Mouse (Mus musculus): ENCODE measurements around the gene Mrpl39. TPM values are rescaled to one million over a fixed set of nuclear protein-coding genes. Genes with fewer than 3 reads are reported as not detected.

Mrpl39 gene
- 44.9 and 46.4 TPM in 2 replicates for polyA plus RNA-seq (2015; fragmentation: Nextera tagmentation; extraction: Ambion mirVana)

GRCm38 (mm10) chr16:84735166-84736105 is at the start of gene Mrpl39:
TSS of gene Mrpl39 (minus strand) at chr16:84735742.
- H3K36me3 ChIP-seq (ENCODE audit: poor library complexity, severe bottlenecking): peaks cover 18% of the 10 kb centered on the region
- H3K9ac ChIP-seq: peak within 1 kb of the TSS; percentile 74
- peak within 1 kb of the TSS; percentile 27; the same call in 1 of the 2 replicates for H3K27ac ChIP-seq
- peak within 1 kb of the TSS; percentile 74 for H3K4me3 ChIP-seq
- H3K4me1 ChIP-seq: peaks cover 14% of the 10 kb centered on the region
- WGBS: under 1% methylated on average over 66 of the region's 66 CpGs
- H3K4me2 ChIP-seq: peak within 1 kb of the TSS; percentile 70
- ATAC-seq: peak; percentile 99
- no peaks in the 10 kb centered on the region for H3K27me3 ChIP-seq
- H3K9me3 ChIP-seq (replicated peaks): no peaks in the 10 kb centered on the region

GRCm38 (mm10) chr16:84784966-84785365 is 49.4 kb upstream of the Mrpl39 start:
- 9% methylated on average over 7 of the region's 7 CpGs for WGBS
- ATAC-seq: no peak
- no peak overlapping the region for H3K4me2 ChIP-seq

GRCm38 (mm10) chr16:84783279-84783678 is 47.7 kb upstream of the Mrpl39 start:
- WGBS: 58% methylated on average over 2 of the region's 2 CpGs
- Histone ChIP-seq H3K4me1 (0 out of 2 replicates have a peak, but pooled peaks cover 10% of the 10 kb centered on the region), H3K4me2 (no peak overlapping the region), H3K9ac (no peak overlapping the region), H3K9me3 (replicated peaks) (no peaks in the 10 kb centered on the region; the same call in 1 of the 2 replicates), H3K27ac (no peak overlapping the region), H3K27me3 (no peaks in the 10 kb centered on the region), H3K4me3 (no peak overlapping the region), H3K36me3 (ENCODE audit: poor library complexity, severe bottlenecking) (peaks cover 13% of the 10 kb centered on the region)
- no peak for ATAC-seq

More at GRCm38 (mm10) chr16:84784966-84785365, 49.4 kb upstream of the Mrpl39 start:
- Histone ChIP-seq H3K27me3 (no peaks in the 10 kb centered on the region), H3K9ac (no peak overlapping the region), H3K9me3 (replicated peaks) (no peaks in the 10 kb centered on the region), H3K36me3 (ENCODE audit: poor library complexity, severe bottlenecking) (peaks cover 4% of the 10 kb centered on the region; the same call in 1 of the 2 replicates), H3K4me1 (0 out of 2 replicates have a peak, but pooled peaks cover 10% of the 10 kb centered on the region), H3K27ac (no peak overlapping the region), H3K4me3 (no peak overlapping the region)

GRCm38 (mm10) chr16:84779718-84780117 is 44.2 kb upstream of the Mrpl39 start:
- H3K4me1 ChIP-seq: peaks cover 19% of the 10 kb centered on the region
- no peaks in the 10 kb centered on the region for H3K27me3 ChIP-seq
- WGBS: 88% methylated on average over 5 of the region's 5 CpGs
- H3K9me3 ChIP-seq (replicated peaks): no peaks in the 10 kb centered on the region; the same call in 1 of the 2 replicates
- no peak overlapping the region for H3K9ac ChIP-seq
- no peak overlapping the region for H3K4me2 ChIP-seq
- no peak for ATAC-seq
- peaks cover 13% of the 10 kb centered on the region for H3K36me3 ChIP-seq (ENCODE audit: poor library complexity, severe bottlenecking)
- H3K27ac ChIP-seq: no peak overlapping the region
- H3K4me3 ChIP-seq: no peak overlapping the region

- ATAC-seq: no peak
- Histone ChIP-seq H3K9ac (no peak overlapping the region), H3K4me2 (no peak overlapping the region), H3K36me3 (ENCODE audit: poor library complexity, severe bottlenecking) (peaks cover 13% of the 10 kb centered on the region), H3K27me3 (no peaks in the 10 kb centered on the region), H3K27ac (no peak overlapping the region), H3K4me3 (no peak overlapping the region), H3K9me3 (replicated peaks) (no peaks in the 10 kb centered on the region; the same call in 1 of the 2 replicates), H3K4me1 (peaks cover 19% of the 10 kb centered on the region)
- WGBS: 76% methylated on average over 6 of the region's 6 CpGs
These were observed 43.5 kb upstream of the Mrpl39 start for GRCm38 (mm10) chr16:84778861-84779630.

- no peak overlapping the region for H3K9ac ChIP-seq
- no peak for ATAC-seq
- no peaks in the 10 kb centered on the region; the same call in 1 of the 2 replicates for H3K9me3 ChIP-seq (replicated peaks)
- H3K27me3 ChIP-seq: no peaks in the 10 kb centered on the region
- no peak overlapping the region for H3K27ac ChIP-seq
- 89% methylated on average over 6 of the region's 6 CpGs for WGBS
- no peak overlapping the region for H3K4me2 ChIP-seq
- no peak overlapping the region for H3K4me3 ChIP-seq
- peaks cover 13% of the 10 kb centered on the region for H3K36me3 ChIP-seq (ENCODE audit: poor library complexity, severe bottlenecking)
- H3K4me1 ChIP-seq: peaks cover 19% of the 10 kb centered on the region
These were observed 42.9 kb upstream of the Mrpl39 start for GRCm38 (mm10) chr16:84778431-84778830.

GRCm38 (mm10) chr16:84776089-84776784 is 40.7 kb upstream of the Mrpl39 start:
- Histone ChIP-seq H3K36me3 (ENCODE audit: poor library complexity, severe bottlenecking) (peaks cover 13% of the 10 kb centered on the region), H3K4me3 (peak overlapping the region; percentile 57), H3K9ac (no peak overlapping the region), H3K9me3 (replicated peaks) (no peaks in the 10 kb centered on the region; the same call in 1 of the 2 replicates), H3K27ac (no peak overlapping the region), H3K4me2 (peak overlapping the region; percentile 70), H3K4me1 (peaks cover 24% of the 10 kb centered on the region), H3K27me3 (no peaks in the 10 kb centered on the region)
- no peak for ATAC-seq
- 49% methylated on average over 7 of the region's 7 CpGs for WGBS

GRCm38 (mm10) chr16:84775356-84775755 is 39.8 kb upstream of the Mrpl39 start:
- WGBS: 18% methylated on average over 11 of the region's 11 CpGs
- peak overlapping the region; percentile 70 for H3K4me2 ChIP-seq
- H3K4me1 ChIP-seq: peaks cover 24% of the 10 kb centered on the region
- peak overlapping the region; percentile 70 for H3K9ac ChIP-seq
- no peaks in the 10 kb centered on the region for H3K27me3 ChIP-seq
- H3K4me3 ChIP-seq: peak overlapping the region; percentile 57
- no peak overlapping the region for H3K27ac ChIP-seq
- H3K9me3 ChIP-seq (replicated peaks): no peaks in the 10 kb centered on the region; the same call in 1 of the 2 replicates
- no peak for ATAC-seq
- peaks cover 13% of the 10 kb centered on the region for H3K36me3 ChIP-seq (ENCODE audit: poor library complexity, severe bottlenecking)

GRCm38 (mm10) chr16:84774761-84775231 is 39.3 kb upstream of the Mrpl39 start:
- peak overlapping the region; percentile 70 for H3K4me2 ChIP-seq
- H3K9ac ChIP-seq: peak overlapping the region; percentile 70
- H3K27ac ChIP-seq: peak overlapping the region; percentile 94
- peaks cover 24% of the 10 kb centered on the region for H3K4me1 ChIP-seq
- H3K36me3 ChIP-seq (ENCODE audit: poor library complexity, severe bottlenecking): peaks cover 12% of the 10 kb centered on the region
- 0% methylated on average over 23 of the region's 23 CpGs for WGBS
- peak; percentile 29 for ATAC-seq
- H3K4me3 ChIP-seq: peak overlapping the region; percentile 57
- no peaks in the 10 kb centered on the region for H3K27me3 ChIP-seq
- H3K9me3 ChIP-seq (replicated peaks): no peaks in the 10 kb centered on the region; the same call in 1 of the 2 replicates

- 0% methylated on average over 43 of the region's 43 CpGs for WGBS
- H3K36me3 ChIP-seq (ENCODE audit: poor library complexity, severe bottlenecking): peaks cover 6% of the 10 kb centered on the region
- H3K4me2 ChIP-seq: peak within 1 kb of the TSS; percentile 70
- no peaks in the 10 kb centered on the region for H3K9me3 ChIP-seq (replicated peaks)
- ATAC-seq: peak; percentile 90
- no peaks in the 10 kb centered on the region for H3K27me3 ChIP-seq
- H3K4me3 ChIP-seq: peak within 1 kb of the TSS; percentile 57
- peak within 1 kb of the TSS; percentile 94 for H3K27ac ChIP-seq
- peaks cover 24% of the 10 kb centered on the region for H3K4me1 ChIP-seq
- peak within 1 kb of the TSS; percentile 70 for H3K9ac ChIP-seq
These were observed 38.6 kb upstream of the Mrpl39 start, which contains the start of gene Jam2 for GRCm38 (mm10) chr16:84774003-84774703. TSS of gene Jam2 (plus strand) at chr16:84774123.

Measured in forebrain, embryonic 13.5 days (tissue).